Mouse (Mus musculus): ENCODE results near the gene Nr4a1.

Gene Nr4a1

DNA sequence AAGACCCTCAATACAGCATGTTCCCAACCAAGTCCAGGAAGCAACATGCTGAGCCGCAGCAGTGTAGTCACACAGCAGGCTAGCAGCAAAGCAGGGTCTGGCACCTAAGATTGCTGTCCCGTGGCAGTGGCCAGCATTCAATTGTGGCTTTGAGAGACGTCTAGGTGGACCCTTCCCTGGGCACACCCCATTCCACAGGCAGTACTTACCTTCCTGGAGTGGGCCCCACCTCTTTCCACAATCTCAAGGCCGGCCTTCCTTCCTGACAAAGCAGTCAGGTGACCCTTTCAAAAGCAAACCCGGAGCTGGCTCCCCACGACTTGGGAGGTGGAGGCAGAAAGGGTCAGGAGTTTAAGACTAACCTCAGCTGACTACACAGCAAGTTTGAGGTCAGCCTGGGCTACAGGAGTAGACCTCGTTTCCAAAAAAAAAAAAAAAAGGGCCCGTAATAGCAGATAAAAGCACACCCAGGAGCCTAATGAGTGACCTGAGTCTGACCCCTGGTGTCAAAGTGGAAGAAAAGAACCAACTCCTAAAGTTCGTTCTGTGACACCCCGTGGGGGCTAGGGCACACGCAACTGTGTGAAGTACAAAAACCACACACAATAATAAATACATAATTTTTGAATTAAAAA is 20.3 kb upstream of the Nr4a1 start:
- no peak for DNase-seq (ENCODE audit: low read depth)

DNA sequence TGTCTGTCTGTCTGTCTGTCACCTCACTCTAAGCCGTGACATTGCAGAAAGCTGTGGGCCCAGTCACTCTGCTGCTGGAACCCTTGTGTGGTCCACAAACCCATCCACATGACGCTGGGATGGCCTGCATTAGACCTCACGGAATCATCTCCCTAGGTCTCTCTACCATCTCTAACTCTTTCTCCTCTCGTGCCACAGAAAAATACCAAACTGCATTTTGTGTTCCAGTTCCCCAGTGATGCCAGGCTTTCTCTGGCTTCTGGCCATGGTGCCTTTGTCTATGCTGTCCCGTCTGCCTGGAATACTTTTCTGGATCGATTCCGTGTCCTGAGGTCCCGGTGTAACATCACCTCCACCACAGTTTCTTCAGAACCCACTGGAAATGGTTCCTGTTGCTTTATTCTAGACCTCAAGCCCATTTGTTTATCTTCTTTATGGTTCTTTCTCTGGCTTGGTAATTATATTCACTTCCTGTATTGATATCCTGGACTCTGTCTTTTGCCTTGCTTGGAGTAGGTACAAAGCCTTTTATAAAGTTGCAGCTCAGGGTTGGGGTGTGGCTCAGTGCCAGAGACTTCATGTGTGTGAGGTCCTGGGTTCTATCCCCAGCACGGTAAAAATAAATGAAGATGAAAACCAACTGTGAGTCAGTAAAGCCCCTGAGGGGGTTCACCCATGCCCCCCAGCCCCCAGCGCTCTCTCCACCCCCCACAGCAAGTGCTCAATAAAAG is 19.3 kb upstream of the Nr4a1 start:
- DNase-seq (ENCODE audit: low read depth), result no peak

DNA sequence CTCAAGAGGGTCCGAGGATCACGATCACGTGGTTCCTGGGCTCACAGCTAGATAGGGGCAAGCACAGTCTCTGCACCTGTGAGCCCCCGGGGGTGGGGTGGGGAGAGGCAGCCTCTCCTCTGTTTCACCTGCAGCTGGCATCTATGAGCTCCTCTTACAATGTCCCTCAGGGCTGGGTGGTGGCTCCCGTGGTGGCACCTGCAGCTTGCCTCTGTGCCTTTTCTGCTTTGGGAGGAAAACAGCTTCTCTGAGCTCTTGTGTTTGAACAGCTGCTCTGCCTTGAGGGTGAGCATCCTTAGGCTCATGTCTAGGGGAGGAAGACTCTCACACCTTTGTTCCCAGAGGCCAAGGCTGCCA is 18.7 kb upstream of the Nr4a1 start:
- no peak for DNase-seq (ENCODE audit: low read depth)

DNA sequence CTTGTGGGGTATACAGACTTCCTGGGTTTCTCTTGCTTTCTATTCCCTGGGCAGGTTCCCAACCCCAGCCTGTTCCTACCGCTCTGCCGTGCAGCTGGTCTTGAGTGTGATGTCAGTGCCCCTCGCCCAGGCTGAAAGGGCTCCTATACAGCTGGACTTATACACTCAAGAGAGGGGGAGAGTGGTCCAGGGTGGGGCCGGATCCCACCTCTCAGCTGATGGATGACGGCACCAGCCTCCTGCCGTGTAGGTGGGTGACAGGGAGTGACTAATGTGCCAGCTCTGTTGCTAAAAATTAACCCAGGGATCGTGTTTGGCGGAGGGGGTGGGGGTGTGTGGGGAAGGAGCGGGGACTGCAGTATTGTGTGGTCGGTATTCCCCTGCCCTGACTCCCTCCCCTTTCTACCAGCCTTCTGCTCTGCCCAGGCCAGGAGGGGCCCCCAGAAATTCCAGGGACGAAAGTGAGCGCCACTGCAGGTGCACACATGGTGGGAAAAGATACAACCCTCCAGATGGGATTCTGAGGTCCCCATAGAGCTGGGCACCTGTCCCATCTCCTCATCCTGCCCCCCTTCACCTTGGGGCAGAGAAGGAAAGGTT is 18.2 kb upstream of the Nr4a1 start:
- no peak for DNase-seq (ENCODE audit: low read depth)

DNA sequence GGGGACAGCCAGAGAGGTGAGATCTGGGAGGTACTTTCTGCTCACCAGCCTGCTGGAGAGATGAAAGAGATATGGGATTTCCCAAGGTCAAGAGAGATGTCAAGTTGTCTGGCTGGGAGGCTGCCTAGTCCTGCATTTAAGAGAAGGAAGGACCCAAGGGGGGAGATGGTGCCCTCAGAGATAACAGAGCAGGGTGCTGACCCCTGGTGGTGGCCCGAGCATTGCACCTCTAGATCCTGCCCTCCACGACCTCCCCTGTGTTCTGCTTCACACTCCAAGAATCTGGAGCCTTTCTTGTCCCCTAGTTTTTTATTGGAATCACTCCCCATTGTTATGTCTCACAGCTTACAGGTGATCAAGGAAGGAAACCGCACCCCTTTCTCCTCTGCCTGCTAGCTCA is 17.2 kb upstream of the Nr4a1 start:
- DNase-seq (ENCODE audit: low read depth), result no peak

DNA sequence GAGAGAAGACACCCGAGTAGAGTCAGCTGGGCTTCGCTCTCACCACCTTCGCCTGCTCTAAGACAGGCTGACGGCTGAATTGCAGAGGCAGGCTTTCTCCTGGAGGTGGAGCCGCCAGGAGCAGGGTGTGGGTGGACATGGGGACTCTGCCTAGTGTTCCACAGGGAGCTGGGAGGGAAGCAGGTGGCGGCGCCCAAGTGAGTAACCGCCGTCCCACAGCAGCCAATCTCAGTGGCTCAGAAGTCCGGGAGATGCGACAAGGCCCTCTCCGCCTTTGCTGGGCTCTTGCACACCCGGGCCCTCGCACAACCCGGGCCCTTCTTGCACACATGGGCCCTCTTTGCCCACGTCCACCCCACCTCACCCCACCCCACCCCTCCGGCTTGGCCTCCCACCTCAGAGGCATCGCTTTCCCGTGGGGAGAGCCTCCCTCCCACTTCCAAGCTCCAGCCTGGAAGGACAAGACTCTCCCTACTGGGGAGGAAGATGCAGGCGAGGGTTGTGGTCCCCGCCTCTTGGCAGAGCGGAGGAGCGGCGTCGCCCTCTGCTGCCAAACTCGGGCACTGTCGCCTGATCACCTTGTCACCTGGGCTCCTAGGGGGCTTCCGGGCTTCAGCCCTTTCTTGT is 15.1 kb upstream of the Nr4a1 start:
- DNase-seq (ENCODE audit: low read depth), result no peak

DNA sequence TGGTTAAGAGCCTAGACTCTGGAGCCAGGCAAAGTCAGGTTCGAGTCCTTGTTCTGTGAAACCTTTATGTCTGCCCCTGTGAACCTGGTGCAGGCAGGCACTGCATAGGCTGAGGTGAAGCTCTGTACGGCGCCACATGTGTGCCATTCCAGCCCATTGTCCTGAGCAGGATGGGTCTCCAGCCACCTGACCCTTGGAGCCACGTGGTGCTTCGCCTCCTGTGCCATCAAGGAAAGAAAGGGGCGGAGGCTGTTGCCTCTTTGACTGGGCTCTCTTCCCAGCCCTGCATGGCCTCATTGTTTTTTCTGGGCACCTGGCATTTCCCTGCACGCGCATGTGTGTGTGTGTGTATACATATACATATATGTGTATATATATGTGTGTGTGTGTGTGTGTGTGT is 14.2 kb upstream of the Nr4a1 start:
- DNase-seq (ENCODE audit: low read depth), result no peak

DNA sequence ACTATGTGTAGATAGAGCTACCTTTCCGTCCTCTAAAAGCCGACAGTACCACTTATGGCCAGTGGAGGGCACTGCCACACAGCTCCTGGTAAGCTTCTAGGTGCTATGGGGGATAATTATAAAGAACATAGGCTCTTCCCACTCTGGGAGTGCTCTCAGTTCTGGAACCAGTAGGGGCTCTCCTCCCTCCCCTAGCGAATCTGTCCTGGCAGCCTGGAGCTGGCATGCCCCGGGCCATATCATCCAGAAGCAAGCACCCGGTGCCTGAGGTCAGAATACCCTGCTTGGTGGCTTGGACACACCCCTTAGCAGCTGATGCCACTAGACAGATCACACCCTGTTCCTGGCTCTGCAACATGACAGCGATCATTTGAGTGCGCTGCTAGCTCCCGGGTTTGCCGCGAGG is 13.3 kb upstream of the Nr4a1 start:
- peak; percentile 77 for DNase-seq (ENCODE audit: low read depth)

DNA sequence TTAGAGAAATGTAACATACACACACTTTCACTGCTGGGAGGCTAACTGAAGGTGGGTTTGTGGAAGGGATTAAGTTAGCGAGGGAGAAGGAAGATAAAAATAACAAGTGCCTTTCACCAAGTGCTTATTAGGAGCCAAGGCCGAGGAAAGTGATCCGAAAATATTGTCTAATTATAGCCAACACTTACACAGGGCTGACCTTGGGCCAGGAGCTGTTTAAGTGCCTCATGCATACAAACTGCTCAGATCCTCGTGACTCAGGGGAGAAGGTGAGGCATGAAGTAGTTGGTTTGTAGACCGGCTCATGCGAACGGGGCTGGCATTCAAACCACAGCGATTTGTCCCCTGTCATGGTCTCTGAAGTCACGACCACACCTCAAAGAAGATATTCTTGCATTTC is 12.8 kb upstream of the Nr4a1 start:
- no peak for DNase-seq (ENCODE audit: low read depth)

DNA sequence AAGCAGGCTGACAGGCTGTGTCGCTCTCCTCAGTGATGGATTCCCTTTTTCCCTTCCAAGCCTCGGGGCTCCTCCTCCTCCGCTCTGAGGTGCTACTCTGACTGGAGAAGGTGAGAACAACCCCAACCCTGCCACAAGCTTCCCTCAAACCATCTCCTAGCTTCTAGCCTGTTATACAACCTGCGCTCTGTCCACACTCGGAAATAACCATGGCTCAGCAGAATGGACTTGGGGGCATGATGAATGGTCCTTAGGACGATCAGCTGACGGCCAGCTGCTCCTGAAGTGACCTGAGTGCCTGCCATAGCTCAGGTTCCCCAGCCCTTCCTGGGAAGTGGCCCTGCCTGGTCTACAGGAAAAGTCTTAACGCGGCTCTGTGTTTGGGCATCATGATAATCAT is 12.2 kb upstream of the Nr4a1 start:
- no peak for DNase-seq (ENCODE audit: low read depth)

DNA sequence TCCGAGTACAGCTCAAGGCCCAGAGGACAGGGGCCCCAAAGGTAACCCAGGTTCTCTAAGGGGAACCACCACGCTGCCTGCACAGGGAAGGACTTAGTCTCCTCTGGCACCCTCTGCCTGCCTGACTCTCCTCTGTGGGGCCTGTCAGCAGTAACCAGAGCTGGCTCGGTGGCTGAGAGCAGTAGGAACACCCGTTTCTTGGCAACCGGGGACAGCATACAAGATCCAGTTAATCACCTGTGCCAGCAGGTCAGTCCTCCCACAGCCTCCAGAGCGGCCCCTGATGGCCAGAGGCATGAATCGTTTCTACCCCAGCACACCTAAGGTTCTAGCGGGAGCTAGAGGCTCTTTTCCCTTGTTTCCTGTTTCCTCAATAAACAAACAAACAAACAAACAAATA is 11.4 kb upstream of the Nr4a1 start:
- no peak for DNase-seq (ENCODE audit: low read depth)

DNA sequence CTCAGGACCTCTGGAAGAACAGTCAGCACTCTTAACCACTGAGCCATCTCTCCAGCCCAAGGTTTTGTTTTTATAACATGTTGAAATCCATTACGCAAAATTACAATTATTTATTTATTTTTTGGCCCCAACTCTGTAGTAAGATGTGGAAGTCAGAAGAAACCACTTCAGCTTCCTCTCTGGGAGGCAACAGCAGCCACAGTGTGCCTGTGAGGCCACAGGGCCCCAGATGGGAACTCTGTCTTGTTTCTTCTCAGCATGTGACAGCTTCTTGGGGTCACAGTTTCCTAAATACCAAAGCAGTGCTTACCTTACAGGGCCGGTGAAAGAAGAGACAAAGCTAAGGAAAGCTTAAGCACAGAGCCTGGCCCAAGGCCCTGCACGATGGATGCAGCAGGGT is 10.1 kb upstream of the Nr4a1 start:
- no peak for DNase-seq (ENCODE audit: low read depth)

DNA sequence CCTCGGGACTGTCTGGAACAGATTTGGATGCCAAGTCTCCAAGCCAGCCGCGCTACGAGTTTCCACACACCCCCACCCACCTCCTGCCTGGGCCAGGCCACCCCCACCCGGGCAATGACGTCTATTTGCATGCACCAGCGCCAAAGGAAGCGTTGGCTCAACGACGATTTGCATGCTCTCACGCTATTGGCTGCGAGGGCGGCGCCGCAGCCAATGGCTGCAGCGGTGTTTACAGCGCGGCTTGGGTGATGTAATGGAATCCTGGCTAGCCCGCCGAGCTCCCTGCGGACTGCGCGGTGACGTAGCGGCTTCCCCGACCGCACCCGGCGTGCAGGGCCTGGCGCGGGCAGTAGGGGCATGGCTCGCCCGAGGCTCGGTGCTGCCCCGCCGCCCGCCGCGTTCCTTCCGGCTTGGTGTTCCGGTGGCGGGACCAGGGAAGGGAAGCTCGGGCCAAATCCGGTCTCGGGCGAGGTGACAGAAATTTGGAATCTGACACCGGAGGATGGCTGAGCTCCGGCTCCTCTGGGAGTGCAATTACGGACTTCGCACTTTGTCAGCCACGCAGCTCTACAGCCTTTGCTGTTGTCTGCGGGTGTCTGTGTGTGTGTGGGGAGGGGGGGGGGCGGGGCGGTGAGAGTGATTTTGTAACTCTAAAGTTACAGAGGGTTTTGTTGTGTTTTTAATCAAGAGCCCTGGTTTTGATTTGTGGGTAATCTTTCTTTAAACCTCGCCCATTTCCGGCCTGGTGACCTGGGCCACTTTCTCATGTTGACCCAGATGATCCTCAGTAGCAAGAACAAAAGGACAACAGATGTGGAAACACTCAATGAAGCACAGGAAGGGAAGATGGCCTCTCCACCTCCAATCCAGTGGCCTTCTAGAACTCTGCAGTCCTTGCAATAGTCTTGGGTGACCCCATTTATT is 7.6 kb upstream of the Nr4a1 start:
- DNase-seq (ENCODE audit: low read depth), result peak; percentile 92

DNA sequence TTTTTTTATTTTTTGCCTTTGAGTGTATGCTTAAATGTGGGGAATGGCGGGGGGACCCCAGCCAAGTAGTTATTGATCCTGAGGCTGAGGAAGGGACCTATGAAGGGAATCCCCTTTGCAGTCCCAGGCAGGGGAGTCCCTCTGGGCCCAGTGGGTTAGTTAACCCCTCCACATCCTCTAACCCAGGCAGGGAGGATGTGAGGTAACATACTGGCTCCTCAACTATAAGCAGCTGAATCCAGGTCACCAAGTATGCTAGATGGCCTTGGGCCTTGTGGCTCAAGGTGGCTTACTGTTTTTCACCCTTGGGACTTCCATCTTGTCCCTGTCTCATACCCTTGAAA is 6.9 kb upstream of the Nr4a1 start:
- no peak for DNase-seq (ENCODE audit: low read depth)

DNA sequence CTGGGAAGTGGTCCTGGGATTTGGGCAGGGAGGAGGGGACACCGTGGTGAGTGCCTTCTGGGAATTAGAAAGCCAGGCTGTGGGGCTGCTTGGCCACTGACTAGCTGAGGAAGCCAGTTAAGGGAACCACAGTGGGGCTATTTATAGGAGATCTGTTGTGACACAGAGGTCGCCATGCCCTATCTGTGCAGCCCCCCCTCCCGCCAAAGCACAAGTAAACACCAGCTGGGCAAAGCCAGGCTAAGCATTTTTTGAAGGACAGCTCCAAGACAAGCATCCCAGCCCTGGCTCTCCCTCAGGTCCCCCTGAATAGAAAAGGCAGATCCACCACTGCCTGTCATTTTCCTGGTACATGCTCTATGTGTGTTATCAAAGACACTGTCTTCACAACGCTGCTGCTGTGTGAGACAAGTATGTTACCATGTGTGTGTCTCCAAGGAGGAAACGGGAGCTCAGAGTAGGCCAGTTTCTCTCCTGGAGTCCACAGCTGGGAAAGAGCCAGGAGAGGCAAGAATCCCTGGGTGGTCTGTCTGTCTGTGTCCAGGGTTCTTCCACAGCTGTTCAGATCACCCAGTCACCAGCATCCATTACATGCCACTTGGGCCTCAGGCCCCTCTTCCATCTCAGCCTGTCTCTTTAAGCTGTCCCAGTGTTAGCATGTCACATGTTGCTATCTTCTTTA is 5.9 kb upstream of the Nr4a1 start:
- no peak for DNase-seq (ENCODE audit: low read depth)

DNA sequence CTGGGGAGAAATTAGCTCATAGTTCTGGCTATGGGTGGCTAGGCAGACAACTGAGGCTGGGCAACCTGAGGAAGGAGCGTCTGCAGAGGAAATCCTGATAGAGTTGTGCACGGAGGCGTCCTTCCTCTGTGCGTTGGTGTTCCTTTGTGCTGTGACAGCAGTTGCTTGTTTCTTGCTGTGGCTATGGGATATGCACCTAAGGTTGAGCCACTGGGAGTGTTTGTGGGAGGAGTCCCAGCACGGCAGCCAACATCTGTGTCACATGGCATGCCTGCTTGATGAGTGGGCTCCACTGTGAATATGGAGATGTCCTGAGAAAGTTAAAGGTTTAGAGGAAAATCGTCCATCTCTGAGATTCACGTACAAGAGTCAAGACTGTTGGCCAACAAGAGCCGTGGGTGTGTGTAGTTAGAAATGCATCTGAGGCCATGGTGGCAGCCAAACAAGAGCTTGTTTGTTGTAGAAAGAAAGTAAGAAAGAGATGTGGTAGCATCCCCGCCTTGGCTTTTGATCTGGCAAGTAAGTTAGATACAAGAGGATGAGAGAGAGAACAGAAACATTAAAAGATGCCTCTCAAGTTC is 3.8 kb upstream of the Nr4a1 start:
- DNase-seq (ENCODE audit: low read depth), result no peak

DNA sequence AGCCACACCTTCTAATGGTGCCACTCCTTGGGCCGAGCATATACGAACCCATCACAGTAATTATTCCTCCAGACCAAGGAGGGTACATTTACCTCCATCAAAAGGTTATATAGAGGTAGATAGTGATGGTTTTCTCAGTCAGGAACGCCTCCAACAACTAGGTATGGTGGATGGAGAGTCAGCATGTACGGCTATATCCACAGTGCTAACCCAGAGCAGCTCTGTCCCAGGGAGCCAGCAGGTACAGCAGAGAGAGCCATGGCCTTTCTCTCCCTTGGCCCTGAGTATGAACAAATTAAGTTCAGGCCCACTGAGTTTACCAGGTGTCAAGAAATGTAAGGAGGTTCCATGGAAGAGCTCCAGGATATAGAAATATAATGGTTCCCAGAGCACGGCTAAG is 2.1 kb upstream of the Nr4a1 start:
- no peak for DNase-seq (ENCODE audit: low read depth)

DNA sequence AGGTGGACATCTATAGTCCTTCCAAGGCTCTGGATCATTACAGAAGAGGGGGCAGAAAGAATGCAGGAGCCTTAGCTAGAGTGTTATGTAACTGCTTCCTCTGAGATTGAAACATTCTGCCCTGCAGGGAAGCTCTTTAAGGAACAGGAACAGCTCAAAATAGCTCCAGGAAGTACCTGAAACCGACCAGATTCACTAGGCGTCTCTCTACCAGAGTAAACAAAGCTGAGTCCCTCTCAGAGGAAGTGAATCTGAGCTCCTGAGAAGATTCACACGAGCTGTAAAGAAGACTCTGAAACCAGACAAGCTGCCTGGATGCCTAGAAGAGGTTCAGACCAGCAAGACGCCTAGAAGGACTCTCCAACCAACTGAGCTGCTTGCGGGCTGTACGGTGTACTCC is 1.5 kb upstream of the Nr4a1 start:
- no peak for DNase-seq (ENCODE audit: low read depth)

DNA sequence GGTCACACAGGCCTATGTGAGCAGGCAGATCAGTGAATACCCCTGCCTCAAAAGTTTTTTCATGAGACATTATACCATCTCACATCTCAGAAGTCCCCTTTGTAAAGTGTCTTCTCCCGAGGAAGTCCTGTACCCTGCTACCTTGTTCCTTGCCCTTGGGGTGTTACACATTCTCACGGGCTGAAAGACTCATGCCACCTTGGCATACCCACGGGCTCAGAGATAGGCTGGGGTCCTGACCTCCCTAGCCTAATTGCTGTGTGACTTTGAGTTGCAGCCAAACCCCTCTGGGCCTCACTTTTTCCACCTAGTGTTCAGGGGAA is 545 bp upstream of the Nr4a1 start:
- DNase-seq (ENCODE audit: low read depth), result no peak

DNA sequence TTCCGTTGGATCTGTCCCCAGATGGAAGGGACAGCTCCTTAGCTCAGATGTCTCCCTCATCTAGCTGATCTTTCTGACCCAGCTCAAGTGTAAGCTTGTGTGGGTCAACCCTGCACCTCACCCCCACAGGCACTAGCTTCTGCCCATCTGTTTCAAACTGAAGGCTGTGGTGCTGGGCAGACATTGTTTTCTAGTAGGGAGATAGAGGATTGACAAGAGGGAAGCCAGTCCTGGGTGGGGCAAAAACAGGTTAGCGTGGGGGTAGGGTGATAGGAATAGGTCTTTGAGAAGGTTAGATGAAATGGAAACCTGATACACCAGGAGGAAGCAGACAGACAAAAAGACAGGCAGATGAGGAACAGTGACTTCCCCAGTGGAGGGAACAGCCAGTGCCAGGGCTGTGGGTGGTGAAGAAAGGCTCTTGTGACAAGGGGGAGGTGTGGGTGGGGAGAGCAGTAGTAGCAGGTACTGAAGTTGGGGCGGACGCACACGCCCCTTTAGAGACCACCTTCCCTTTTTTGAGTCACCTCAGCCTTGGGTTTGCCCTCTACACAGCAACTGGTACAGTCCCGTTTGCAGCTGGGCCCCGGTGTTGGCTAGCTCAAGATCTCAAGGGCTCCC is 1.9 kb downstream of the Nr4a1 start:
- DNase-seq (ENCODE audit: low read depth), result no peak

All from c-Kit-positive CD71-positive TER-119-negative erythroid progenitor cells, embryonic 14.5 days (primary cell).